Mouse (Mus musculus): Measurements from ENCODE around the gene Ifnab. TPM values are rescaled to one million over a fixed set of nuclear protein-coding genes. Genes with fewer than 3 reads are reported as not detected.

The Ifnab gene
- polyA plus RNA-seq, 1 experiment from 2014 or later = not detected

GRCm38 (mm10) chr4:88693392-88693791 is 2.2 kb upstream of the Ifnab start:
- Histone ChIP-seq H3K4me2 (replicated peaks; ENCODE audit: low read depth, low read length) (no peak overlapping the region), H3K9ac (ENCODE audit: low read depth, low read length) (no peak overlapping the region), H3K27ac (ENCODE audit: low read depth, low read length) (no peak overlapping the region), H3K27me3 (ENCODE audit: control insufficient read depth, insufficient read depth, low read length) (no peaks in the 10 kb centered on the region), H3K36me3 (ENCODE audit: control insufficient read depth, insufficient read depth, low read length) (no peaks in the 10 kb centered on the region), H3K9me3 (ENCODE audit: control insufficient read depth, low read length) (no peaks in the 10 kb centered on the region), H3K4me3 (ENCODE audit: low read depth, low read length) (no peak overlapping the region), H3K4me1 (replicated peaks; ENCODE audit: control insufficient read depth, insufficient read depth, low read length) (no peaks in the 10 kb centered on the region)
- 84% methylated on average over 2 of the region's 2 CpGs for WGBS
- DNase-seq (ENCODE audit: low spot score) (no peak), ATAC-seq (ENCODE audit: low FRiP score) (no peak)

GRCm38 (mm10) chr4:88692537-88692936 is 1.4 kb upstream of the Ifnab start:
- no peaks in the 10 kb centered on the region for H3K36me3 ChIP-seq (ENCODE audit: control insufficient read depth, insufficient read depth, low read length)
- 100% methylated on average over 1 of the region's 1 CpGs for WGBS
- H3K9me3 ChIP-seq (ENCODE audit: control insufficient read depth, low read length) = no peaks in the 10 kb centered on the region
- no peaks in the 10 kb centered on the region for H3K4me1 ChIP-seq (replicated peaks; ENCODE audit: control insufficient read depth, insufficient read depth, low read length)
- ATAC-seq (ENCODE audit: low FRiP score) (no peak), DNase-seq (ENCODE audit: low spot score) (no peak)
- H3K27me3 ChIP-seq (ENCODE audit: control insufficient read depth, insufficient read depth, low read length) = no peaks in the 10 kb centered on the region
- H3K27ac ChIP-seq (ENCODE audit: low read depth, low read length) = no peak overlapping the region
- no peak overlapping the region for H3K4me3 ChIP-seq (ENCODE audit: low read depth, low read length)
- H3K4me2 ChIP-seq (replicated peaks; ENCODE audit: low read depth, low read length) = no peak overlapping the region
- H3K9ac ChIP-seq (ENCODE audit: low read depth, low read length) = no peak overlapping the region

GRCm38 (mm10) chr4:88683812-88684211 is 7.3 kb downstream of the Ifnab start, which contains the start of gene Ifna2:
Gene Ifna2, minus strand, starts transcription at chr4:88683912.
- DNase-seq (ENCODE audit: low spot score) (no peak), ATAC-seq (ENCODE audit: low FRiP score) (no peak)
- H3K9me3 ChIP-seq (ENCODE audit: control insufficient read depth, low read length) = no peaks in the 10 kb centered on the region
- H3K27me3 ChIP-seq (ENCODE audit: control insufficient read depth, insufficient read depth, low read length) = no peaks in the 10 kb centered on the region
- 96% methylated on average over 1 of the region's 1 CpGs for WGBS
- H3K4me3 ChIP-seq (ENCODE audit: low read depth, low read length) = no peak within 1 kb of the TSS
- H3K27ac ChIP-seq (ENCODE audit: low read depth, low read length) = no peak within 1 kb of the TSS
- no peak within 1 kb of the TSS for H3K9ac ChIP-seq (ENCODE audit: low read depth, low read length)
- no peak within 1 kb of the TSS for H3K4me2 ChIP-seq (replicated peaks; ENCODE audit: low read depth, low read length)
- H3K36me3 ChIP-seq (ENCODE audit: control insufficient read depth, insufficient read depth, low read length) = no peaks in the 10 kb centered on the region
- no peaks in the 10 kb centered on the region for H3K4me1 ChIP-seq (replicated peaks; ENCODE audit: control insufficient read depth, insufficient read depth, low read length)

- H3K27me3 ChIP-seq (ENCODE audit: control insufficient read depth, insufficient read depth, low read length) = no peaks in the 10 kb centered on the region
- WGBS = 85% methylated on average over 3 of the region's 3 CpGs
- H3K4me3 ChIP-seq (ENCODE audit: low read depth, low read length) = no peak overlapping the region
- H3K36me3 ChIP-seq (ENCODE audit: control insufficient read depth, insufficient read depth, low read length) = no peaks in the 10 kb centered on the region
- H3K4me2 ChIP-seq (replicated peaks; ENCODE audit: low read depth, low read length) = no peak overlapping the region
- no peak overlapping the region for H3K9ac ChIP-seq (ENCODE audit: low read depth, low read length)
- no peak for ATAC-seq (ENCODE audit: low FRiP score)
- no peak overlapping the region for H3K27ac ChIP-seq (ENCODE audit: low read depth, low read length)
- H3K4me1 ChIP-seq (replicated peaks; ENCODE audit: control insufficient read depth, insufficient read depth, low read length) = no peaks in the 10 kb centered on the region
- H3K9me3 ChIP-seq (ENCODE audit: control insufficient read depth, low read length) = no peaks in the 10 kb centered on the region
- no peak for DNase-seq (ENCODE audit: low spot score)
Measured at GRCm38 (mm10) chr4:88681353-88681752, 9.8 kb downstream of the Ifnab start.

- DNase-seq (ENCODE audit: low spot score) (peak; percentile 50), ATAC-seq (ENCODE audit: low FRiP score) (no peak)
- H3K36me3 ChIP-seq (ENCODE audit: control insufficient read depth, insufficient read depth, low read length) = no peaks in the 10 kb centered on the region
- H3K4me3 ChIP-seq (ENCODE audit: low read depth, low read length) = no peak overlapping the region
- no peak overlapping the region for H3K4me2 ChIP-seq (replicated peaks; ENCODE audit: low read depth, low read length)
- WGBS = 58% methylated on average over 8 of the region's 8 CpGs
- H3K4me1 ChIP-seq (replicated peaks; ENCODE audit: control insufficient read depth, insufficient read depth, low read length) = no peaks in the 10 kb centered on the region
- no peaks in the 10 kb centered on the region for H3K9me3 ChIP-seq (ENCODE audit: control insufficient read depth, low read length)
- H3K9ac ChIP-seq (ENCODE audit: low read depth, low read length) = no peak overlapping the region
- no peak overlapping the region for H3K27ac ChIP-seq (ENCODE audit: low read depth, low read length)
- H3K27me3 ChIP-seq (ENCODE audit: control insufficient read depth, insufficient read depth, low read length) = no peaks in the 10 kb centered on the region
Measured at GRCm38 (mm10) chr4:88680362-88680761, 10.8 kb downstream of the Ifnab start.

GRCm38 (mm10) chr4:88676824-88677223 is 14.3 kb downstream of the Ifnab start, which contains the start of gene Ifna16:
Gene Ifna16, minus strand, starts transcription at chr4:88676924.
- no peak within 1 kb of the TSS for H3K9ac ChIP-seq (ENCODE audit: low read depth, low read length)
- no peaks in the 10 kb centered on the region for H3K27me3 ChIP-seq (ENCODE audit: control insufficient read depth, insufficient read depth, low read length)
- ATAC-seq (ENCODE audit: low FRiP score) = no peak
- DNase-seq (ENCODE audit: low spot score) = no peak
- no peak within 1 kb of the TSS for H3K27ac ChIP-seq (ENCODE audit: low read depth, low read length)
- no peak within 1 kb of the TSS for H3K4me3 ChIP-seq (ENCODE audit: low read depth, low read length)
- H3K4me1 ChIP-seq (replicated peaks; ENCODE audit: control insufficient read depth, insufficient read depth, low read length) = no peaks in the 10 kb centered on the region
- H3K4me2 ChIP-seq (replicated peaks; ENCODE audit: low read depth, low read length) = no peak within 1 kb of the TSS
- no peaks in the 10 kb centered on the region for H3K9me3 ChIP-seq (ENCODE audit: control insufficient read depth, low read length)
- no peaks in the 10 kb centered on the region for H3K36me3 ChIP-seq (ENCODE audit: control insufficient read depth, insufficient read depth, low read length)
- 85% methylated on average over 1 of the region's 1 CpGs for whole genome bisulfite sequencing

- Histone ChIP-seq H3K4me2 (replicated peaks; ENCODE audit: low read depth, low read length) (no peak overlapping the region), H3K4me3 (ENCODE audit: low read depth, low read length) (no peak overlapping the region), H3K36me3 (ENCODE audit: control insufficient read depth, insufficient read depth, low read length) (no peaks in the 10 kb centered on the region), H3K4me1 (replicated peaks; ENCODE audit: control insufficient read depth, insufficient read depth, low read length) (no peaks in the 10 kb centered on the region), H3K27ac (ENCODE audit: low read depth, low read length) (no peak overlapping the region), H3K27me3 (ENCODE audit: control insufficient read depth, insufficient read depth, low read length) (no peaks in the 10 kb centered on the region), H3K9me3 (ENCODE audit: control insufficient read depth, low read length) (no peaks in the 10 kb centered on the region), H3K9ac (ENCODE audit: low read depth, low read length) (no peak overlapping the region)
- 62% methylated on average over 1 of the region's 1 CpGs for WGBS
- ATAC-seq (ENCODE audit: low FRiP score) (no peak), DNase-seq (ENCODE audit: low spot score) (no peak)
Measured at GRCm38 (mm10) chr4:88655461-88655860, 35.7 kb downstream of the Ifnab start.

- whole genome bisulfite sequencing = 77% methylated on average over 3 of the region's 3 CpGs
- Histone ChIP-seq H3K27me3 (ENCODE audit: control insufficient read depth, insufficient read depth, low read length) (no peaks in the 10 kb centered on the region), H3K9me3 (ENCODE audit: control insufficient read depth, low read length) (no peaks in the 10 kb centered on the region), H3K36me3 (ENCODE audit: control insufficient read depth, insufficient read depth, low read length) (no peaks in the 10 kb centered on the region), H3K4me2 (replicated peaks; ENCODE audit: low read depth, low read length) (no peak overlapping the region), H3K27ac (ENCODE audit: low read depth, low read length) (no peak overlapping the region), H3K4me3 (ENCODE audit: low read depth, low read length) (no peak overlapping the region), H3K4me1 (replicated peaks; ENCODE audit: control insufficient read depth, insufficient read depth, low read length) (no peaks in the 10 kb centered on the region), H3K9ac (ENCODE audit: low read depth, low read length) (no peak overlapping the region)
- ATAC-seq (ENCODE audit: low FRiP score) (no peak), DNase-seq (ENCODE audit: low spot score) (no peak)
Measured at GRCm38 (mm10) chr4:88653644-88654043, 37.5 kb downstream of the Ifnab start.

GRCm38 (mm10) chr4:88644359-88644758 is 46.8 kb downstream of the Ifnab start, which contains the start of gene Ifna13:
Gene Ifna13, minus strand, starts transcription at chr4:88644459.
- no peak for DNase-seq (ENCODE audit: low spot score)
- no peak for ATAC-seq (ENCODE audit: low FRiP score)
- Histone ChIP-seq H3K36me3 (ENCODE audit: control insufficient read depth, insufficient read depth, low read length) (no peaks in the 10 kb centered on the region), H3K9me3 (ENCODE audit: control insufficient read depth, low read length) (no peaks in the 10 kb centered on the region), H3K4me1 (replicated peaks; ENCODE audit: control insufficient read depth, insufficient read depth, low read length) (no peaks in the 10 kb centered on the region), H3K4me3 (ENCODE audit: low read depth, low read length) (no peak within 1 kb of the TSS), H3K27me3 (ENCODE audit: control insufficient read depth, insufficient read depth, low read length) (no peaks in the 10 kb centered on the region), H3K9ac (ENCODE audit: low read depth, low read length) (no peak within 1 kb of the TSS), H3K27ac (ENCODE audit: low read depth, low read length) (no peak within 1 kb of the TSS), H3K4me2 (replicated peaks; ENCODE audit: low read depth, low read length) (no peak within 1 kb of the TSS)
- WGBS = 65% methylated on average over 2 of the region's 2 CpGs
